Mouse (Mus musculus) right cerebral cortex, adult 2 months (tissue): Measurements from ENCODE around the gene Cideb.

Source experiments
- DNase-seq, 2 experiments: peaks; one replicate each; pipeline ENCODE4 v3.0.0; 2021 to 2022; ENCODE audit warnings: low spot score in 2 of 2

The Cideb gene

GRCm38 (mm10) chr14:55723433-55723832 is 34.8 kb downstream of the Cideb start:
- DNase-seq, result no peak

GRCm38 (mm10) chr14:55722438-55722945 is 35.8 kb downstream of the Cideb start:
- DNase-seq, result no peak

- DNase-seq, result peak; percentile 91 to 97
Measured at GRCm38 (mm10) chr14:55721700-55722437, 36.4 kb downstream of the Cideb start, which contains the start of gene Rabggta. Gene Rabggta (minus strand): TSS chr14:55722263.

- DNase-seq, result no peak
Measured at GRCm38 (mm10) chr14:55721076-55721475, 37.2 kb downstream of the Cideb start.

- DNase-seq, result no peak
Measured at GRCm38 (mm10) chr14:55720666-55721065, 37.6 kb downstream of the Cideb start.

- no peak for DNase-seq
Measured at GRCm38 (mm10) chr14:55719737-55720136, 38.5 kb downstream of the Cideb start.

- DNase-seq, result no peak
Measured at GRCm38 (mm10) chr14:55716884-55717283, 41.4 kb downstream of the Cideb start.

GRCm38 (mm10) chr14:55716271-55716670 is 42.0 kb downstream of the Cideb start:
- DNase-seq, result no peak

GRCm38 (mm10) chr14:55714893-55715292 is 43.4 kb downstream of the Cideb start:
- DNase-seq, result no peak

GRCm38 (mm10) chr14:55713729-55714122 is 44.5 kb downstream of the Cideb start, which contains the start of gene Tgm1:
Gene Tgm1 (minus strand): TSS chr14:55713926.
- DNase-seq, result no peak

- DNase-seq, result no peak
Measured at GRCm38 (mm10) chr14:55713007-55713728, 45.1 kb downstream of the Cideb start.

GRCm38 (mm10) chr14:55711786-55712185 is 46.5 kb downstream of the Cideb start:
- no peak for DNase-seq

- no peak for DNase-seq
Measured at GRCm38 (mm10) chr14:55709509-55709908, 48.7 kb downstream of the Cideb start.

- DNase-seq, result no peak
Measured at GRCm38 (mm10) chr14:55707397-55707796, 50.9 kb downstream of the Cideb start.

GRCm38 (mm10) chr14:55706051-55706600 is 52.1 kb downstream of the Cideb start:
- DNase-seq, result no peak
